Mouse (Mus musculus): ENCODE data around the gene Psmd2. TPM values are rescaled to one million over a fixed set of nuclear protein-coding genes. Genes with fewer than 3 reads are reported as not detected.

Psmd2 gene
- total RNA-seq (2017), result 155 to 180 TPM (median 178 TPM) in 3 replicates

GRCm38 (mm10) chr16:20651076-20651946, at the start of gene Psmd2:
TSS of gene Psmd2 (plus strand) at chr16:20651652.
- peak; percentile 94 for ATAC-seq (replicated peaks; ENCODE audit: insufficient number of reproducible peaks, low FRiP score, low TSS enrichment, poor library complexity, severe bottlenecking)

GRCm38 (mm10) chr16:20604705-20605104, 46.7 kb upstream of the Psmd2 start:
- ATAC-seq (replicated peaks; ENCODE audit: insufficient number of reproducible peaks, low FRiP score, low TSS enrichment, poor library complexity, severe bottlenecking), result no peak

- ATAC-seq (replicated peaks; ENCODE audit: insufficient number of reproducible peaks, low FRiP score, low TSS enrichment, poor library complexity, severe bottlenecking), result peak; percentile 80
These were observed 40.7 kb upstream of the Psmd2 start for GRCm38 (mm10) chr16:20610501-20611356.

GRCm38 (mm10) chr16:20611357-20612227, 39.9 kb upstream of the Psmd2 start, which contains the start of the genes Eef1akmt4, Gm49333 and Alg3:
TSS of gene Eef1akmt4 (plus strand) at chr16:20611593.
TSS of gene Gm49333 (plus strand) at chr16:20611610.
TSS of gene Alg3 (minus strand) at chr16:20611735.
- peak; percentile 96 for ATAC-seq (replicated peaks; ENCODE audit: insufficient number of reproducible peaks, low FRiP score, low TSS enrichment, poor library complexity, severe bottlenecking)

- ATAC-seq (replicated peaks; ENCODE audit: insufficient number of reproducible peaks, low FRiP score, low TSS enrichment, poor library complexity, severe bottlenecking), result no peak
These were observed 31.7 kb upstream of the Psmd2 start for GRCm38 (mm10) chr16:20619541-20620398.

- ATAC-seq (replicated peaks; ENCODE audit: insufficient number of reproducible peaks, low FRiP score, low TSS enrichment, poor library complexity, severe bottlenecking), result no peak
These were observed 31.1 kb upstream of the Psmd2 start for GRCm38 (mm10) chr16:20620399-20620735.

GRCm38 (mm10) chr16:20620751-20621190, 30.7 kb upstream of the Psmd2 start:
- ATAC-seq (replicated peaks; ENCODE audit: insufficient number of reproducible peaks, low FRiP score, low TSS enrichment, poor library complexity, severe bottlenecking), result no peak

- no peak for ATAC-seq (replicated peaks; ENCODE audit: insufficient number of reproducible peaks, low FRiP score, low TSS enrichment, poor library complexity, severe bottlenecking)
These were observed 30.1 kb upstream of the Psmd2 start, which contains the start of gene Camk2n2 for GRCm38 (mm10) chr16:20621191-20621990. TSS of gene Camk2n2 (minus strand) at chr16:20621287.

GRCm38 (mm10) chr16:20621991-20622685, 29.3 kb upstream of the Psmd2 start:
- ATAC-seq (replicated peaks; ENCODE audit: insufficient number of reproducible peaks, low FRiP score, low TSS enrichment, poor library complexity, severe bottlenecking), result peak; percentile 68

GRCm38 (mm10) chr16:20623211-20623610, 28.2 kb upstream of the Psmd2 start:
- no peak for ATAC-seq (replicated peaks; ENCODE audit: insufficient number of reproducible peaks, low FRiP score, low TSS enrichment, poor library complexity, severe bottlenecking)

- no peak for ATAC-seq (replicated peaks; ENCODE audit: insufficient number of reproducible peaks, low FRiP score, low TSS enrichment, poor library complexity, severe bottlenecking)
These were observed 22.5 kb upstream of the Psmd2 start for GRCm38 (mm10) chr16:20628871-20629391.

- ATAC-seq (replicated peaks; ENCODE audit: insufficient number of reproducible peaks, low FRiP score, low TSS enrichment, poor library complexity, severe bottlenecking), result no peak
These were observed 21.5 kb upstream of the Psmd2 start, which contains the start of gene Ece2 for GRCm38 (mm10) chr16:20629731-20630634. TSS of gene Ece2 (plus strand) at chr16:20629828.

- ATAC-seq (replicated peaks; ENCODE audit: insufficient number of reproducible peaks, low FRiP score, low TSS enrichment, poor library complexity, severe bottlenecking), result no peak
These were observed 14.0 kb upstream of the Psmd2 start for GRCm38 (mm10) chr16:20637410-20637809.

GRCm38 (mm10) chr16:20638367-20638766, 13.1 kb upstream of the Psmd2 start:
- no peak for ATAC-seq (replicated peaks; ENCODE audit: insufficient number of reproducible peaks, low FRiP score, low TSS enrichment, poor library complexity, severe bottlenecking)

GRCm38 (mm10) chr16:20642161-20642560, 9.3 kb upstream of the Psmd2 start:
- ATAC-seq (replicated peaks; ENCODE audit: insufficient number of reproducible peaks, low FRiP score, low TSS enrichment, poor library complexity, severe bottlenecking), result peak; percentile 56

All from monocyte, adult 5-6 weeks (primary cell).